ENCODE assay signal across 10 mouse cellular contexts in the genomic region with DNA sequence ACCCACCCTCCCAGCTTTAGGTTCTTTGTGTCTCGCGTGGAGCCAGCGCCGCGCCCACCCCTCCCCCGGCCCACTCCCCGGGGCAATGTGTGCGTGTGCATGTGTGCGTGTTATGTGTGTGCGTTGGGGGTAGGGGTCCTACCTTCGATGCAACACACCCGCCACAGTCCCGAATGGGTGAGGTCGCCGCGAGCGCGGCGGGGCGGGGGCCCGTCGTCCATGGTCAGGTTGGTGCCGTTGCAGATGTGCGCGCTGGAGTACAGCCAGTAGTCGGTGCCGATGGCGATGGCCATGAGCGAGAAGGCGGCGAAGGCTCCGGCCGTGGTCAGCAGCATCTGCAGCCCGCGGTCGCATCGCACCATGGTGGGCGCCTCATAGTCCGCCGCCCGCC. TPM values are rescaled to one million over a fixed set of nuclear protein-coding genes. Genes with fewer than 3 reads are reported as not detected.
DNase-seq lines count a peak whose midpoint lies in the region; ATAC-seq and TF ChIP-seq lines count a peak whose summit lies in the region.
"Had no signal": no experiment of that assay in that cellular context is flagged by ENCODE, and none has a peak within 500 bp of the region (broad histone marks: within the 10 kb centered on the region; RNA-seq: fewer than 3 reads in every experiment).

No protein-coding gene starts in this region.

- H3K27ac ChIP-seq in heart, embryonic 10.5 days = peak overlapping the region; percentile 8; the same call in 1 of the 2 replicates
- H3K27ac ChIP-seq in ES-E14 (ENCODE audit: insufficient read depth, low read depth, low read length, poor library complexity, severe bottlenecking) = no peak overlapping the region
- H3K27ac ChIP-seq in forebrain, embryonic 11.5 days (ENCODE audit: low read depth, low read length) = peak overlapping the region; percentile 77
- H3K27ac ChIP-seq in neural tube, embryonic 12.5 days = peak overlapping the region; percentile 81

- peaks cover 23% of the 10 kb centered on the region for H3K4me1 ChIP-seq in heart, embryonic 10.5 days
- no peaks in the 10 kb centered on the region; a peak in 1 of 4 replicates for H3K4me1 ChIP-seq in ES-E14 (ENCODE audit: control insufficient read depth in 2 of 2, insufficient read depth in 2 of 2, low read length in 2 of 2, poor library complexity in 1 of 2)
- H3K4me1 ChIP-seq in forebrain, embryonic 11.5 days (replicated peaks; ENCODE audit: control insufficient read depth, insufficient read depth, low read length) = peaks cover 16% of the 10 kb centered on the region
- peaks cover 52% of the 10 kb centered on the region for H3K4me1 ChIP-seq in neural tube, embryonic 12.5 days

- WGBS in heart, embryonic 10.5 days = under 1% methylated on average over 36 of the region's 41 CpGs
- under 1% methylated on average over 35 of the region's 41 CpGs for WGBS in forebrain, embryonic 11.5 days
- under 1% methylated on average over 41 of the region's 41 CpGs for WGBS in neural tube, embryonic 12.5 days

- no peaks in the 10 kb centered on the region for H3K9me3 ChIP-seq in heart, embryonic 10.5 days
- H3K9me3 ChIP-seq in ES-E14 (ENCODE audit: control insufficient read depth, insufficient read depth, low read depth, low read length) = no peaks in the 10 kb centered on the region
- H3K9me3 ChIP-seq in forebrain, embryonic 11.5 days (ENCODE audit: control insufficient read depth, low read length) = no peaks in the 10 kb centered on the region
- H3K9me3 ChIP-seq in neural tube, embryonic 12.5 days = no peaks in the 10 kb centered on the region

- in situ Hi-C loops in ES-E14 (cut with MboI; ENCODE audit: low sequenced_read_pairs in 2 of 2, unreplicated experiment in 2 of 2) = loop anchor here in 1 of 2 experiments (10.0 kb wide), 1 partner anchor 201 kb away; no protein-coding TSS in a partner anchor

- H3K9ac ChIP-seq in ES-E14 (ENCODE audit: insufficient read depth, low read depth, low read length, poor library complexity, severe bottlenecking) = peak overlapping the region; percentile 19; the same call in 1 of the 2 replicates
- peak overlapping the region; percentile 86 for H3K9ac ChIP-seq in forebrain, embryonic 11.5 days (ENCODE audit: low read length)
- H3K9ac ChIP-seq in neural tube, embryonic 12.5 days = peak overlapping the region; percentile 79

- no peaks in the 10 kb centered on the region for H3K36me3 ChIP-seq in heart, embryonic 10.5 days
- H3K36me3 ChIP-seq in ES-E14 (ENCODE audit: control insufficient read depth, insufficient read depth, low read length, poor library complexity, severe bottlenecking) = no peaks in the 10 kb centered on the region
- H3K36me3 ChIP-seq in forebrain, embryonic 11.5 days (ENCODE audit: control insufficient read depth, insufficient read depth, low read length) = no peaks in the 10 kb centered on the region; the same call in 1 of the 2 replicates
- peaks cover 12% of the 10 kb centered on the region for H3K36me3 ChIP-seq in neural tube, embryonic 12.5 days
- H3K36me3 ChIP-seq: G1E had no signal

- ATAC-seq in forebrain, embryonic 11.5 days (replicated peaks; ENCODE audit: low FRiP score) = peak; percentile 43
- ATAC-seq in neural tube, embryonic 12.5 days (ENCODE audit: low FRiP score, low read depth) = peak; percentile 39
- ATAC-seq in frontal cortex, adult (ENCODE audit: low TSS enrichment) = no peak

- peak; percentile 80 for DNase-seq in heart, embryonic 10.5 days (ENCODE audit: low spot score)
- no peak for DNase-seq in heart, adult 11 months
- no peak for DNase-seq in ES-E14 (ENCODE audit: low read depth, low spot score)
- DNase-seq in forebrain, embryonic 11.5 days (ENCODE audit: low spot score) = peak; percentile 83
- DNase-seq in kidney, postnatal 14 days = peak; percentile 39
- no peak for DNase-seq in gastrocnemius, postnatal 25 days

- H3K27me3 ChIP-seq in heart, embryonic 10.5 days (ENCODE audit: insufficient read depth, poor library complexity, severe bottlenecking) = peaks cover 99% of the 10 kb centered on the region
- H3K27me3 ChIP-seq in forebrain, embryonic 11.5 days (ENCODE audit: control insufficient read depth, insufficient read depth, low read length) = no peaks in the 10 kb centered on the region; the same call in 1 of the 2 replicates
- peaks cover 14% of the 10 kb centered on the region for H3K27me3 ChIP-seq in neural tube, embryonic 12.5 days (replicated peaks)

- peak overlapping the region; percentile 63 for H3K4me3 ChIP-seq in heart, embryonic 10.5 days
- peak overlapping the region; percentile 60 to 77 for H3K4me3 ChIP-seq in ES-E14 (ENCODE audit: insufficient read depth in 1 of 2, low read depth in 1 of 2, low read length in 2 of 2, poor library complexity in 1 of 2, severe bottlenecking in 1 of 2)
- H3K4me3 ChIP-seq in forebrain, embryonic 11.5 days (ENCODE audit: low read depth, low read length) = peak overlapping the region; percentile 81
- peak overlapping the region; percentile 79 for H3K4me3 ChIP-seq in neural tube, embryonic 12.5 days

- H3K4me2 ChIP-seq in forebrain, embryonic 11.5 days (ENCODE audit: low read depth, low read length, severe bottlenecking) = peak overlapping the region; percentile 91
- H3K4me2 ChIP-seq in neural tube, embryonic 12.5 days (replicated peaks) = peak overlapping the region; percentile 78

TF ChIP-seq in ES-E14, 5 proteins besides CTCF, POLR2A, EP300 and RAD21:
- TF ChIP-seq CHD2 (IDR thresholded peaks at IDR 0.05; ENCODE audit: low read depth, low read length) = no peak
- no peak for TF ChIP-seq ZC3H11A (IDR thresholded peaks at IDR 0.05; ENCODE audit: borderline replicate concordance, low read depth, low read length)
- no peak for TF ChIP-seq MAFK (IDR thresholded peaks at IDR 0.05; ENCODE audit: insufficient read depth, low read depth, low read length)
- no peak for TF ChIP-seq ZNF384 (IDR thresholded peaks at IDR 0.05; ENCODE audit: low read depth, low read length)
- TF ChIP-seq HCFC1 (IDR thresholded peaks at IDR 0.05; ENCODE audit: borderline replicate concordance, insufficient read depth, low read length) = no peak
TF ChIP-seq in ES-E14: peak in this region for 0.

RNA-seq across cellular contexts. Expression of a gene that starts 0.3 kb away (rescaled TPM):
- polyA plus RNA-seq in heart, embryonic 10.5 days (2016; fragmentation: Nextera tagmentation; extraction: Ambion mirVana) = 0.14 and 0.80 TPM in 2 replicates
- total RNA-seq in ES-E14 (2012; rRNA removed) = 0.74 and 0.98 TPM in 2 replicates
- 19.1 and 25.1 TPM in 2 replicates for polyA plus RNA-seq in forebrain, embryonic 11.5 days (2014; fragmentation: Nextera tagmentation; extraction: Ambion mirVana)
- 46.5 and 48.3 TPM in 2 replicates for polyA plus RNA-seq in neural tube, embryonic 12.5 days (2016; fragmentation: Nextera tagmentation; extraction: Ambion mirVana)
- under 1 TPM in 1 of 2 experiments, not detected in 1; 0.08 TPM for total RNA-seq in gastrocnemius, postnatal 25 days (2021)
- total RNA-seq: hematopoietic stem cell, adult 5-6 weeks had no signal
- polyA plus RNA-seq: G1E had no signal

Comparison
In these comparisons a context has a peak if more than half of its experiments do, and no peak if none do; other contexts are left out.
1. DNase-seq: peak in heart, embryonic 10.5 days (single experiment), forebrain, embryonic 11.5 days (single experiment) and kidney, postnatal 14 days (single experiment); none in heart, adult 11 months (single experiment), ES-E14 (single experiment) and gastrocnemius, postnatal 25 days (single experiment).
2. H3K9ac ChIP-seq: peak in every context shown above with its lines; median percentile 86 in forebrain, embryonic 11.5 days; 79 in neural tube, embryonic 12.5 days; 19 in ES-E14.
3. RNA of a gene that starts 0.3 kb away (polyA plus RNA-seq): 46.5 to 48.3 TPM in neural tube, embryonic 12.5 days and 19.1 to 25.1 TPM in forebrain, embryonic 11.5 days; 0.14 to 0.80 TPM in heart, embryonic 10.5 days; every median in the first group is over 10 times any median in the second.
4. Peak in every context shown above with its lines, with median percentiles within 50 percentile points of each other: H3K4me3 ChIP-seq.